Mouse (Mus musculus) thymus, postnatal 36 days (tissue): ENCODE results near the gene Mfrp.

Experiments
- DNase-seq, 2 experiments: peaks; one replicate each; pipeline ENCODE4 v3.0.0; 2022; ENCODE audit warnings: mixed read lengths in 2 of 2

The Mfrp gene

GRCm38 (mm10) chr9:44101490-44101889 lies at the start of gene Mfrp:
TSS of gene Mfrp (plus strand) at chr9:44101729.
- DNase-seq = peak in 1 of 2 experiments; percentile 6

- DNase-seq = peak; percentile 41 to 51
Observed at GRCm38 (mm10) chr9:44052855-44053254, 48.7 kb upstream of the Mfrp start.

- no peak for DNase-seq
Observed at GRCm38 (mm10) chr9:44053936-44054335, 47.6 kb upstream of the Mfrp start.

GRCm38 (mm10) chr9:44058606-44059005 lies 42.9 kb upstream of the Mfrp start:
- DNase-seq = no peak

- no peak for DNase-seq
Observed at GRCm38 (mm10) chr9:44065177-44065576, 36.4 kb upstream of the Mfrp start.

- peak; percentile 99 to 100 for DNase-seq
Observed at GRCm38 (mm10) chr9:44066785-44067225, 34.7 kb upstream of the Mfrp start, which contains the start of gene Usp2. TSS of gene Usp2 (plus strand) at chr9:44067021.

- DNase-seq = peak; percentile 64 to 79
Observed at GRCm38 (mm10) chr9:44067241-44067959, 34.1 kb upstream of the Mfrp start.

GRCm38 (mm10) chr9:44067960-44068330 lies 33.6 kb upstream of the Mfrp start:
- DNase-seq = peak in 1 of 2 experiments; percentile 35

GRCm38 (mm10) chr9:44069252-44069651 lies 32.3 kb upstream of the Mfrp start:
- DNase-seq = no peak

- no peak for DNase-seq
Observed at GRCm38 (mm10) chr9:44070113-44070843, 31.3 kb upstream of the Mfrp start.

- no peak for DNase-seq
Observed at GRCm38 (mm10) chr9:44070844-44071231, 30.7 kb upstream of the Mfrp start.

GRCm38 (mm10) chr9:44071914-44072598 lies 29.5 kb upstream of the Mfrp start:
- DNase-seq = no peak

- no peak for DNase-seq
Observed at GRCm38 (mm10) chr9:44072599-44072915, 29.0 kb upstream of the Mfrp start.

- DNase-seq = no peak
Observed at GRCm38 (mm10) chr9:44073115-44073514, 28.4 kb upstream of the Mfrp start.

- DNase-seq = no peak
Observed at GRCm38 (mm10) chr9:44074395-44075275, 26.9 kb upstream of the Mfrp start.

- DNase-seq = no peak
Observed at GRCm38 (mm10) chr9:44075276-44075995, 26.1 kb upstream of the Mfrp start.

GRCm38 (mm10) chr9:44075996-44076763 lies 25.3 kb upstream of the Mfrp start:
- DNase-seq = no peak

- DNase-seq = peak in 1 of 2 experiments; percentile 41
Observed at GRCm38 (mm10) chr9:44076764-44077120, 24.8 kb upstream of the Mfrp start.

- DNase-seq = no peak
Observed at GRCm38 (mm10) chr9:44077266-44077910, 24.1 kb upstream of the Mfrp start.

- DNase-seq = no peak
Observed at GRCm38 (mm10) chr9:44078136-44078797, 23.3 kb upstream of the Mfrp start.
